Mouse (Mus musculus) E14TG2a.4 (cell line): ENCODE results near the gene Ndufa5.

Source experiments
- CTCF ChIP-seq: conservative IDR thresholded peaks from 2 replicates; pipeline ENCODE4 v1.5.1; 2014; ENCODE audit warnings: low read length
- NANOG ChIP-seq: IDR thresholded peaks from 2 replicates; pipeline ENCODE4 v1.6.1; 2014; ENCODE audit warnings: borderline replicate concordance, low read length, mixed read lengths

GRCm38 (mm10) chr6:24542393-24542792 is 14.6 kb upstream of the Ndufa5 start:
- TF ChIP-seq CTCF (no peak), NANOG (no peak)
